Mouse (Mus musculus) C2C12 (cell line): ENCODE results near the gene Musk. TPM values are rescaled to one million over a fixed set of nuclear protein-coding genes. Genes with fewer than 3 reads are reported as not detected.
"Not testable (repeated sequence)": the region's sequence is repeated elsewhere in the genome, so short reads cannot be mapped to it uniquely, and the experiment has no call there.

ENCODE experiments used
- H3K27me3 ChIP-seq: one replicate; pipeline ENCODE4 v1.6.1; 2011; ENCODE audit not compliant: control insufficient read depth, insufficient read depth, insufficient read length
- H3K36me3 ChIP-seq: one replicate; pipeline ENCODE4 v1.6.1; 2011; ENCODE audit not compliant: control insufficient read depth, insufficient read depth
- H3K4me3 ChIP-seq: one replicate; pipeline ENCODE4 v1.5.1; 2011; ENCODE audit warnings: mild to moderate bottlenecking, control low read depth; ENCODE audit not compliant: poor library complexity, insufficient read depth, severe bottlenecking
- H3K79me2 ChIP-seq: one replicate; pipeline ENCODE4 v1.6.1; 2011; ENCODE audit not compliant: control insufficient read depth, insufficient read depth
- H3K79me3 ChIP-seq: one replicate; pipeline ENCODE4 v1.6.1; 2011; ENCODE audit warnings: low read depth, control low read depth
- H3ac ChIP-seq: one replicate; pipeline ENCODE3; 2011; ENCODE audit warnings: low read depth; ENCODE audit not compliant: control insufficient read depth, insufficient read length
- CEBPB ChIP-seq: IDR thresholded peaks from one replicate; pipeline ENCODE4 v1.6.1; 2011; ENCODE audit warnings: low read depth, mild to moderate bottlenecking, control low read depth, moderate library complexity
- CTCF ChIP-seq: IDR thresholded peaks from one replicate; pipeline ENCODE4 v1.5.1; 2011; ENCODE audit not compliant: control insufficient read depth, insufficient read depth, insufficient read length
- FOSL1 ChIP-seq: IDR thresholded peaks from one replicate; pipeline ENCODE4 v1.8.0; 2011; ENCODE audit warnings: mild to moderate bottlenecking, low read length; ENCODE audit not compliant: poor library complexity, insufficient read depth, severe bottlenecking
- MAX ChIP-seq: IDR thresholded peaks from one replicate; pipeline ENCODE4 v1.6.1; 2011; ENCODE audit warnings: mild to moderate bottlenecking, control low read depth
- MYOD1 ChIP-seq: IDR thresholded peaks from one replicate; pipeline ENCODE4 v1.6.1; 2011; ENCODE audit warnings: low read depth; ENCODE audit not compliant: control insufficient read depth, insufficient read length
- MYOG ChIP-seq: IDR thresholded peaks from one replicate; pipeline ENCODE4 v1.6.1; 2011; ENCODE audit not compliant: control insufficient read depth, insufficient read length; ENCODE audit errors: extremely low read depth
- USF1 ChIP-seq: IDR thresholded peaks from one replicate; pipeline ENCODE4 v1.6.1; 2011; ENCODE audit warnings: low read depth, mild to moderate bottlenecking, control low read depth, moderate library complexity
- long read RNA-seq, 2 experiments: library from polyadenylated mRNA; unstranded; transcript quantifications; one replicate each; pipeline ENCODE4 v2.0.0; 2019 to 2020
- polyA plus RNA-seq: library from polyadenylated mRNA; unstranded; fragments of >200 nt; fragmentation: generic; extraction: Trizol; gene quantifications from one replicate; pipeline ENCODE4 v1.2.1, GENCODE M21; 2012; ENCODE audit warnings: missing spikeins

Gene Musk
- 10.1 TPM for polyA plus RNA-seq
- long read RNA-seq, experiment 1, partial matches to known transcripts = 6 of 29 reads
- long read RNA-seq, experiment 1, other reads (novel, unspliced or antisense) = 19 of 29 reads
- long read RNA-seq, experiment 2, partial matches to known transcripts = 2 of 10 reads
- long read RNA-seq, experiment 2, other reads (novel, unspliced or antisense) = 7 of 10 reads

DNA sequence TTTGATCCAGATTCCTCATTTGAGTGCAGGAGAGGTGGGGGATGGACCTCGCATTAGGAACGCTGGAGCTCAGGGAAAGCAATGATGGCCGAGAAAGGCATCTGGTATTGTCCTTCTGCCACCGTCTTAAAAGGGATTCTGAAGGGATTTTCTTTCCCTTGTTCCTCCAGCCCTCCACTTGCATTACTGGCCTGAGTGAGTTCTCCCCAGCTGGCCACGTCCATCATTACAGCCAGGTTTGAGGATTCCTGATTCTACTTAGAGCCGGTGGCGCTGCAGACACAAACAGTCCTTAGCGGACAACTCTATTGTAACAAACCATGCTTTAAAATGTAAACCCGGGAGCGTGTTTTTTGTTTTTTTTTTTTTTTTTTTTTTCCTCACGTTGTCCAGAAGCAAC is at the start of gene Musk:
TSS of gene Musk (plus strand) at position 274 of the 400 bp plus-strand sequence.
- Histone ChIP-seq H3K27me3 (no peaks in the 10 kb centered on the region), H3K79me2 (no peaks in the 10 kb centered on the region), H3ac (peak within 1 kb of the TSS; percentile 20), H3K79me3 (no peaks in the 10 kb centered on the region), H3K36me3 (no peaks in the 10 kb centered on the region), H3K4me3 (peak within 1 kb of the TSS; percentile 16)
- peak; percentile 95 for TF ChIP-seq MYOD1
- no peak for TF ChIP-seq USF1
- TF ChIP-seq MYOG = no peak
- TF ChIP-seq CEBPB = no peak
- no peak for TF ChIP-seq MAX

DNA sequence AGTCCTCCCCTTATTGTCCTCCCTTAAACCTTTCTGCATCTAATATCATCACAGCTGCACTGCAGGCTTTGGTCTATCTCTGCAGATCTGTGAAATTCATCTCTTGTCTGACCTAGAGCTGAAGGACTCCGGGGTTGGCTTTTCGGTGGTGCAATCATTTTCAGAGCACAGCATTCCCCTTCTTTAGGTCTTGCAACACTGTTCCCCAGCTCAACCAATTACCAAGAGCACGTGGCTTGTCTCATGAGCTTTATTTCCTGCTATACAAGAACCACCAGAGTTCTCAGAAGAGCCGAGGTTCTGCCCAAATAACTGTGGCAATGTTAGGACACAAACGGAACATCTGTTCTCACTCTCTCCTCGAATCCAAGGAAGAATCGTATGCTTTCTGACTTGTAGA is 45.3 kb upstream of the Musk start:
- H3K36me3 ChIP-seq = no peaks in the 10 kb centered on the region
- no peak overlapping the region for H3K4me3 ChIP-seq
- H3ac ChIP-seq = no peak overlapping the region
- H3K79me2 ChIP-seq = no peaks in the 10 kb centered on the region
- TF ChIP-seq MYOD1 = no peak
- TF ChIP-seq USF1 = no peak
- TF ChIP-seq CEBPB = no peak
- no peak for TF ChIP-seq FOSL1
- no peak for TF ChIP-seq CTCF
- TF ChIP-seq MYOG = no peak
- TF ChIP-seq MAX = no peak
- no peaks in the 10 kb centered on the region for H3K27me3 ChIP-seq
- no peaks in the 10 kb centered on the region for H3K79me3 ChIP-seq

DNA sequence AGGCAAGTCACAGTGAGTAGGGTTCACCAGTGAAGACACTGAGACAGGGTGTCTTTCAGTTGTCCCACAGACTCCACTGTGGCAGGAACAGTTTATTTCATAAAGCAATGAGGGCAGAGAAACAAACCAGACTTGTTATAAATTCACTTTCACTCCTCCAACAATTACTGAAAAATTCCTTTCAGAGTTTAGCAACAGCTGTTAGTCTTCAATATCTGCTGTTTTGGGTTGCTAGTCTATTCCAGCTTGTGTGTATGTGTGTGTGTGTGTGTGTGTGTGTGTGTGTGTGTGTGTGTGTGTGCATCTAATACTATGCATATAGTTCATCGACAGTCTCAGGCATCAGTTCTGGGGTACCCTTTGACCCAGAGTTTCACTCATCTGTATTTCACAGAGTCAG is 40.2 kb upstream of the Musk start:
- TF ChIP-seq CTCF (no peak), FOSL1 (no peak), USF1 (no peak), CEBPB (no peak), MAX (no peak), MYOG (no peak), MYOD1 (no peak)
- Histone ChIP-seq H3K27me3 (no peaks in the 10 kb centered on the region), H3K36me3 (no peaks in the 10 kb centered on the region), H3K79me3 (no peaks in the 10 kb centered on the region), H3K79me2 (no peaks in the 10 kb centered on the region), H3K4me3 (no peak overlapping the region), H3ac (no peak overlapping the region)

DNA sequence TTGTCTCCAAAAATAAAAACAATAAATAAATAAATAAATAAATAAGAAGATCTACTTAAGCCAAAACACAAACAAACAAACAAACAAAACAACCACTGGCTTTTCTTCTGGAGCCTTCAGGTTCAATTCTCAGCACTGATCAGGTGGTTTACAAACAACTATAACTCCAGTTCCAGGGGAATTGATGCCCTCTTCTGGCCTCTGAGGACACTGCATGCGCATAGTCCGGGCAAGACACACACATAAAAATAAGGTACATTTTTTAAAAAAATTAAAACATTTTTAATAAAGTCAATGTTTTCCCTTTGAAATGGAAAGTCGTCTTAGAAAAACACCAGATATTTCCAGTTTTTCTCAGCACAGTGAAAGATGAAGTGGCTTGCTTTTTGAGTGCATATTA is 33.4 kb upstream of the Musk start:
- TF ChIP-seq CEBPB = no peak
- TF ChIP-seq MAX = no peak
- no peak for TF ChIP-seq CTCF
- no peak for TF ChIP-seq FOSL1
- no peak for TF ChIP-seq USF1
- TF ChIP-seq MYOG = no peak
- TF ChIP-seq MYOD1 = no peak
- H3K4me3 ChIP-seq = no peak overlapping the region
- H3K79me2 ChIP-seq = no peaks in the 10 kb centered on the region
- no peaks in the 10 kb centered on the region for H3K79me3 ChIP-seq
- no peaks in the 10 kb centered on the region for H3K36me3 ChIP-seq
- no peaks in the 10 kb centered on the region for H3K27me3 ChIP-seq
- no peak overlapping the region for H3ac ChIP-seq

DNA sequence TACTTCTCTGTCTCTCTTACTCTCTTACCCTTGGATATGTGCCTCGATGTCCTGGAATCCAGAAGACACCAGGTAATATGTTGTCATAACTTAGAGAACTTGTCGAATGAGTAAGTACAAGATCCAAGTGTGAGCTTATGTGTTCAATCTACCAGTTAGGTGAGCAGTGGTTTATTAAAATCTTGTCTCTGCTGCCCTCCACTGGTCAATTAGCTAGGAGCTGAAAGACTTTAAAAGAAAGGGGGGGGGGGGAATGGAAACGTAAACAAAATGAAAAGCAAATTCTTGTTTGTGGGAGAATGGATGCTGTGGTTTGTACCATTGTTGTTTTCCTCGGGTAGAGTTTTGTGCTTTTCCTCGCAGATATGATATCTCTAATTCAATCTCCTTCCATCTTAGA is 32.4 kb upstream of the Musk start:
- Histone ChIP-seq H3K79me3 (no peaks in the 10 kb centered on the region), H3K4me3 (no peak overlapping the region), H3K27me3 (no peaks in the 10 kb centered on the region), H3K36me3 (no peaks in the 10 kb centered on the region), H3K79me2 (no peaks in the 10 kb centered on the region), H3ac (no peak overlapping the region)
- TF ChIP-seq MAX (no peak), FOSL1 (no peak), CEBPB (no peak), MYOD1 (no peak), USF1 (no peak), MYOG (no peak), CTCF (no peak)

DNA sequence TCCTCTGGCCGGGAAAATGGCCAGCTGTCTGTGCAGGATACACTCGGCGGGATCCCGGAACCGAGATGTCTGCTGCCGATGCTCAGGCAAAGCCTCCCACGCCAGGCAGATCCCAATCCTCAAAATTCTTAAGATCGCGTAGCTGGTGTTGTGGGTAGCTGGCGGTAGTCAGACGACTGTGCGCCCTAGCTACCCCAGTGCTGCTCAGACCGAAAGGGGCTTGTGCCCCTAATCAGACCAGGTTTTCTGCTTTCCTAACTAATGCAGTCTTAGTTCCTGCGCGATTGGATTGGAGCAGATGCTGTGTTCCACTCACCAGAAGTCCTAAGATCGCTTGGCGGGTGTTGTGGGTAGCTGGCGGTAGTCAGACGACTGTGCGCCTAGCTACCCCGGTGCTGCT is 25.0 kb upstream of the Musk start:
- not testable (repeated sequence) for H3K27me3 ChIP-seq, H3K79me3 ChIP-seq, H3K79me2 ChIP-seq, H3K36me3 ChIP-seq, H3K4me3 ChIP-seq, H3ac ChIP-seq
